Mouse (Mus musculus) small intestine, adult 2 months (tissue): ENCODE data around the gene Ccl28.

Experiments
- CTCF ChIP-seq: fragments of 200-500 bp; IDR thresholded peaks from 2 replicates; pipeline ENCODE4 v1.5.1; 2012; ENCODE audit warnings: low read depth, mild to moderate bottlenecking, control low read depth, inconsistent platforms, low read length, moderate library complexity, mixed read lengths; ENCODE audit not compliant: insufficient replicate concordance, insufficient read length; ENCODE audit errors: extremely low read depth
- POLR2A ChIP-seq: fragments of 200-500 bp; IDR thresholded peaks from 2 replicates; pipeline ENCODE4 v1.6.1; 2012; ENCODE audit warnings: low read depth, mild to moderate bottlenecking, control low read depth, inconsistent platforms, low read length, moderate library complexity

DNA sequence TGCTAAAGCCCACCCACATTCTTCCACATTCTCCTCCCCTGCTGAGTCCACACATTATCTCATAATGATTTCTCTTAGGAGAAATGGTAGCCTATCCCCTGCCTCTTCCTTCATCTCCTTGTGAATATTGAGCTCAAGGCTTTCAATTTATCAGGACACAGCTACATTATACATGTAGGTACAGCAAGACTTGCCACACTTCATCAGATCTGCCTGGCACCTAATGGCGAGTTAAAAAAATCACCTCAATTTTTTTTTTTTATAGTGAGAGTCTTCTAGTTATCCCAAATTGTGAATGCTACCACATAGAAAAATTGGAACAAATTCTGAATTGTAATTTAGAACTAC lies 26.1 kb downstream of the Ccl28 start:
- TF ChIP-seq CTCF (no peak), POLR2A (no peak)
